Mouse (Mus musculus) CD8-positive naive resting alpha-beta T cell, adult 2 months (primary cell): ENCODE results near the gene Zdhhc7.

ENCODE experiments used
- DNase-seq, 2 experiments: peaks; one replicate each; pipeline ENCODE4 v3.0.0; 2022; ENCODE audit warnings: low read depth in 2 of 2, low spot score in 2 of 2

Zdhhc7 gene

DNA sequence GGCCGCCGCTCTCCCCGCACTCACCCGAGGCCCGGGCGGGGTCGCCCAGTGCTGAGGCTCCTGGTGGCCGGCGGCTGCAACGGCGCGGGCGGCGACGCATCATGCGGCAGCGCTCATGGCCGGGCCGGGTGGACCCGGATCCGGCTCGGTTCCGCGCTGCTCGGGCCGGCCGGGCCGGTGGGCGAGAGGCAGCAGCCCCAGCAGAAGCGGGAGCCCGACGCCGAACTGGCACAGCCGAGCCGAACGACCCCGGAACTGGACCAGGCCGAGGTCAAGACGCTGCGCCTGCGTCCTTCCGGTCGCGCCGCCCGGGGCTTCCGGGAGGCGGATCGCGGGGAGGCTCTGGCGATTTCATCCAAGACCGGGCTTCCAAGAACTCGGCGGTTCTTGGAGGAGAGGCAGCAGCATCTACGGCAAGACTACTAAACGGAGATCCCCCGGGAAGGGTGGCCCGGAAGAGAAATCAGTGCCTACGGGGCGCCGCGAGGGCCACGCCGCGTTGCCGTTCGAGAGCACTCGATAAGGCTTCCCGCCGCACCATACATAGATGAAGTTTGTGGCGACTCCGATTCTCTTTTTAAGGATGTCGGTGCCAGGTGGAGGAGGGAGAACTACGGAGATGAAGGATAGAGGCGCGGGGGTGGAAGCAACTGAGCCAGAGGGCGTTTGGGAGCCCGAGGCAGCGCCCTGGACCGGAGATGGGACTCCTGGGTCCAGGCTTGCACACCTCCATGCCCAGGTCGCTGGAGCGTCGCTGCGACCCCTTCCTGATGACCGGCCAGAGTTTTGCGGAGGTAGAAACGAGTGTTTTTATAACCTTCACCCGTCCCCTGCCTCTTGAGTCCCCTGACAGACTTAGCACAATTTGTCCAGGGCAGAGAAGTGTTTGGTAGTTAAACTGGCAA, at the start of gene Zdhhc7:
Gene Zdhhc7 (minus strand): TSS at position 415 of the 905 bp plus-strand sequence.
- peak; percentile 60 to 66 for DNase-seq

DNA sequence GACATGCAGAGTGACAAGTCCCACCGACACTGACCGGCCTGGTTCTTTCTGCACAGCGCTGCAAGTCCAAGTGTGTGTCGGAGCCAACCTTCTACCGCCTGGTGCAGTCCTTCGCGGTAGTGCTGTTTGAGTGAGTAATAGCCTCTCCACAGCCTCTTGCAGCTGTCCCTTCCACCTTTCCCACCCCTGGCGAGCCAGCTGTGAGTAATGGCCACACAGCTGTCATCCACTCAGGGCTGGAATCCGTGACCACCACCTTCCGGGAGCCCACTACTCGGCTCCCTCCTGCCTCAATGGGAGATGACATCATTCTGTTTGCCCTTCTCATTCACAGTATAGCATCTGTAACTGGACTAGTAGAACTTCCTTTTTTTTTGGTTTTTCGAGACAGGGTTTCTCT, 48.7 kb upstream of the Zdhhc7 start:
- DNase-seq = no peak

DNA sequence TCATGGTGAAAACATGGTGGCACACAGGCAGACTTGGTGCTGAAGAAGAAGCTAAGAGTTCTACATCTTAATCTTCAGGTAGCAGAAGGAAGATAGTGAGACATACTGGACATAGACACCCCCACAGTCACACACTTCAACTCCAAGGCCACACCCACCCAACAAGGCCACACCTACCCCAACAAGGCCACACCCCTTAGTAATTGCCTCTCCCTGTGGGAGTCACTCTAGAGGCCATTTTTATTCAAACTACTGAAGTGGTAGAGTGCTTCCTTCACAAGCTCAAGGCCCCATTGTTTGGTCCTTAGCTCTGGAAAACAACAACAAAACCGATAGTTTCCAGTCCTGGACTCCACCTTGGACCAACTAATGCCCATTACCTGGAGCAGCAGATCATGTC, 44.8 kb upstream of the Zdhhc7 start:
- no peak for DNase-seq

DNA sequence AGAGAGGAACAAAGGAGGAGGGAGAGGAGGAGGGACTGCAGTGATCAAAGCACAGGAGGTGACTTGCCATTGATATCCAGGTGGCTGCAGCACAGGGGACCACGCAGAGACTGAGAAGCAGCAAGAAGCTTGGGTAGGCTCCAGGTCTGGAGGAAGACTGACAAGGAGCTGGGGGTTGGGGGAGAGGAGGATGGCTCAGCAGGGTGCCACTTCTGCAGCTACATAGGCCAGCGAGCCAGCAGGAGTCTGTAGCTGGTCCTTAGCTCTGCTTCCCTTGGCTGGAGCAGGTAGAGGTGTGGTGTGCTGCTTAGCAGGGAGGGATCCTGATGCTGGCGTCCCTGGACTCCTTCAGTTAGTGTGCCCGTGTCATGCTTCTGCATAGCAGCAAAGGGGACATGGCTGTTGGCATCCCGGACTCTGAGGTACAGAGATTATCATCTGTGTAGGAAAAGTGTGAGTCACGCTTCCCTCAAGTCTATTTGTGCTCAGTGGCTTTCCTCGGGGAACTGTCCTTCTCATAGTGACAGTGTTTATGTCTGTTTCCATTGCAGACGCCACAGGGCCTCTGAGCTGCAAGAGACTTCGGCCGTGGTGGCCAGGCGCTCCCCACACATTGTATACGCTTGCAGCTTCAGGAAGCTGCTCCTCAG, 43.5 kb upstream of the Zdhhc7 start:
- no peak for DNase-seq

DNA sequence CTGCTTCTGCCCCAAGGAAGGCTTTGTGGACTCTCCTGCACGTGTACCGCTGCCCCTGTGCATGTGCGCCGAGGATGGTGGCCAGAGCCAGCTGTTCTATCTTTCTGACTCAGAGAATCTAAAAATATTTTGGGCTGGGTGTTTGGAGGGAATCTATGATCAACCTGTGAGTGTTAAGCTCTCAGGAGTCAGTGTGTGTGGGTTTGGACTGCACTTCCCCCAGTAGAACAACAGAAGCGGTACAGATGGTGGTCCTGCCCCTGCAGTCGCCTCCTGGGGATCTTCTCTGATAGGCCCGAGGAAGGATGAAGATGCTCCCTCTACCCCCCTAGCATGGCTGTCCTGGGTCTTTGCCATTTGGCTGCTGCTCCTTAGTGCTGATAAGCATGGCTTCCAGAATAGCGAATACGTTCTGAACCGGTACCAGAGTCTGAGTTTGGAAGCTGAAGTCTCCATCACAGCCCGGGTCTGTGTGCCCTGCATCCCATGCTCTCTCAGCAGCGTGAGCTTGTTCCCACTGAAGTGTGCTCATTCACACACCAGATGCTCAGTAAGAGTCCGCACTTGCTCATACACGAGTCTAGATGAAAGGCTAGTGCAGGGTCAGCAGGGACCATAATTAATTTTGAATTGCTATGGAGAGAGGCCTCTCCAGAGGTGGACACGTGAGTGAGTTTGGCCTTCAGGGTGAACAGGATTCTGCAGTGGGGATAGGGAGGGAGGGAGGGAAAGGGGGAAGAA, 42.8 kb upstream of the Zdhhc7 start:
- no peak for DNase-seq

DNA sequence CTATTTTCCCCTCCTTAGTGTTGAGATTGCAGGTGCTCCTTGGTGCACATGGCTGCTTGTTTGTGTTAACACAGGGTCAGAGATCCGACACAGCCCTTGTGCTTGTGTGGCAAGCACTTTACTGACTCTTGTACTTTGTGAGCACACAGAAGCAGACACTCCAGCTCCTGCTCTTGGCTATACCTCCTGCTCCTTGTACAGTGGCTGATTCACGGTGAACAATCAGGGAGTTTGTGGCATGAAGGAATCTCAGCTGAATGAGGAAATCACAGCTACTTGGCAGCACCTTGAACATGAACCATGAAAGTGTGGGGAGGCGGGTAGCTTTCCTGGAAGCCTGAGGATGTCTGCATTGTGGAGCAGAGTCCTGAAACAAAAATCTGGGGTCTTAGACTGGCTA, 39.5 kb upstream of the Zdhhc7 start:
- no peak for DNase-seq

DNA sequence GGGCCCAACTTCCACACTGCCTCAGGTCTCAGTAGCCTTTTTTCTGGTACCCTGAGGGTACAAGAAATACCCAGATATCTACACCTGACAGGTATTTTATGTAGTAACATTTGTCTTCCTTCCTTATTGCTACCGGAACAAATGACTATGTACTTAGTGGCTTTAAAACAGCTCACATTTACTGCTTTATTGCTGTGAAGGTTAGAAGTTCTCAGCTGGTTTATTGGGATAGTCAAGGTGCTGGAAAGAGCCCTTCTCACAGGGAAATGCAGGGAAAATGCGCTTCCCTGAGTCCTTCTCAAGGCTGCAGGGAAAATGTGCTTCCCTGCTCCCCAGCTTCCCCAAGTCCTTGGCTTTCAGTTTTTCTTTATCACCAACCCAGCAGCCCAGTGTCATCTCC, 37.7 kb upstream of the Zdhhc7 start:
- DNase-seq = no peak

DNA sequence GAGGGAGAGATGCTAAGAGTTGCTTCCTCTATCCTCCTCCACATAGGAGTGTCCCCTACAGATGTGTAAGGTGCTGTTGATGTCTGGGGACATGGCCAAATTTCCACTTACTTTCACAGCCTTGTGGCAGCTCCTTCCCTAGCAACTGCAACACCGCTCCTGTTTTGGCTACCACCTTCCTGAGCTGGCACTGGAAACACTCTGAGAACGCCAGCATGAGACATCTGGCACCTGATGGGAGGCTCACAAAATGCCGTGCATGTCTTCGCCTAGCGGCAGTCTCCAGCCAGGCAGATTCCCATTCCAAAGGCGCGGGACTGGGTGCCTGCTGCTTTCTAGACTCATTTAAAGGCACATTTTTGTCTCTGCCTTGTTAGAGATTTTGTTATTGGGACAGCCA, 35.3 kb upstream of the Zdhhc7 start:
- DNase-seq = no peak

DNA sequence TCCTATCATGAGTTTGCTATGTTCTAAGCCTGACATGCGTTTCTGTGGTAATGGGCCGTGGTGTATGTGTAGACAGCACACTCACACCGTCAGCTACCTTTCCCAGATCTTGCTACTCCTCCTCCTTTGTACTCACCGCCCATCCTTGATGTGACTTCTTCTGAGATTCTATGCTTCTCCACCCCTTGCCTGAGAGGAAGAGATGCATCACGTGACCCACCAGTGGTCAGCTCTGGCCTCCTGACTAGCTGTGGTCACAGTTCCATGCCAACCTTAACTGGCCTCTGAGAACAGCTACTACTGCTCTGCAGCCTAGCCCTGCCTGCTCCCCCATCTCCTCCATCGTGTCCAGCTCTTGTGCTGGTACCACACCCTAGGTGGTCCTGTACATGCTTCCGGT, 34.4 kb upstream of the Zdhhc7 start:
- DNase-seq = no peak

DNA sequence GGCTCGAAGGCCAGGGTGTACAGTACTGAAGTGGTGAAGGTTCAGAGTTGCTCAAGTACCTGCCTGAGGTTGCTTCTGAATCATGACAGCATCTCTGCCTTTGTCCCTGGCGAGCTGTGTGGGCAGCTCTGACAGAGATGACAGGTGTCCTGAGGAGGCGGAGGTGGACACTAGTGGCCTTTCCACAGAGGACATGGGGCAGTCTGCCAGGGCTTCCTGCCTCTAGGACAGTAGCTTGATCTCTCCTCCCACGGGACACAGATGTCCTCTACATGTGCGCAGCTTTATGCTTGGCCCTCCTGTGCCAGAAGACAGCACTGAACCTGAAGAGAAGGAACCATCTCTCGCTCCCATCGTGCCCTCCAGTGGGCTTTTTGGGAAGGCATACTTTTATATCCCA, 31.9 kb upstream of the Zdhhc7 start:
- DNase-seq = no peak

DNA sequence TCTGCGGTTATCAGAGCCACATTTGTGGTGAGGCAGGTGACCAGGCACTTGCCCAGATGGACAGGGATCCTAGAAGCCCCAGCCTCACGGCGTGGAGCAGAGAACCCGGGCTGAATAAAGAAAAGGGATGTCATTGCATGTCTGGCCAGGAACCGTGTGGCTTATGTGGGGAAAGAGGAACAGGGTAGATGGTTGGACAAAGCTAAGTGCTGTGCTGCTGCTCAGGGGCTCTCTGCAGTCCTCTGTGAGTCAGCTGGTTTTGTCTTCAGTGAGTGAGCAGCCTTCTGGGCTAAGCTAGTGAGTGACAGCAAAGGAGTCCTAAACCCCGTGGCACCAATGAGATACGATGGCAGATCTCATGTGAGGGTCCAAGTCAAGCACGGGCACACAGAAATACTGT, 29.9 kb upstream of the Zdhhc7 start:
- DNase-seq = no peak

DNA sequence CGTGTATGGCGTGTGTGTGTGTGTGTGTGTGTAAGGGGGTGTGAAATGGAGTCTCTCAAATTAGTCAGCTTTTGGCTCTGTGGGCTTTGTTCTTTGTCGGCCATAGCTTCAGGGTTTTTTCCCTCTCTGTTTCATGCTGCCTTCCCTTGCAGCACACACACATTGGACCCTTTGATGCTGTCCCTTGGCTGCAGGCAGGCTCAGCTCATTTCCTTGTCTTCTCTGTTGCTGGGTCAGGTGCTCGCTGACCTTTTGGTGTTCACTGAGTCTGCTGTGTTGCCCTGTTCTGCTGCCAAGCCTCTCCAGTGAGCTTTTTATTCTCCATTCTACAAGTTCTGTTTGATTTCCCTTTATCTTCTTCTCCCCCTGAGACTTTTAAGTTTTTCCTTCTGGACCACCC, 28.3 kb upstream of the Zdhhc7 start:
- DNase-seq = no peak

DNA sequence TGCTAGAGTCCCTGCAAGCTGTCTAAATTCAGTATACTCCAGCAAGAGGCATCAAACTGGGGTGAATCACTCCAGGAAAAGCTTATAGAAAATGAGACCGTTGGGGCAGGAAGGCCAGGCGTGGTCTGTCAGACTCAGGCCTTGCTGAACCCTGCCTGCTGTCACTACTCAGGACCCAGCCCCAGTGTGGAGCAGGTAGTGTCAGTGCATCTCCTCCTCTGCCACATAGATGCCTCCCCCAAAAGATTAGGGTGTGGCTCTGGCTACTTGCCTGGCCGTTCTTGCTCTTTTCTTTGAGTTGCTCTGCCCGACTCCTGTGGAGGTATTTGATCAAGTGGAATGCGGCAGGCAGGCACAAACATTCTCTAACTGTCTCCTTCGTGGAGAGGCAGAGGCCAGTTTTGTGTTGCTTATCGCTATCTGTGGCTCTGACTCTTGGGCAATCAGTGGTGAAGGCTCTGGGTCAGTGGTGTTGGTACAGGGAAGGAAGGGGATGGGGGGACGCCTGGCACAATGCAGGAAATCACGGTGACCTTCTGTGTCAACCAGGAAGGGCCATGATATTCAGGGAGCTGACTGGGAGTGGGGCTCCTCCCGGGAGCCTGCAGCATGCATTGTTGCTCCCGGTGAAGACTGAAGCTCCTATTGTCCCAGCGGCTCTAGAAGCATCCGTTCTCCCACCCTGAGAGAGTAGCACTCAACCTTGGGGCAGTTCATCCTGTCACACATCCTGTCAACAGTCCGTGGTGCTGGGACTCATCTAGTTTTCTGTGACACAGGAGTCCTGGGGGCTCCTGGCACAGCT, 25.3 kb upstream of the Zdhhc7 start:
- DNase-seq = no peak

DNA sequence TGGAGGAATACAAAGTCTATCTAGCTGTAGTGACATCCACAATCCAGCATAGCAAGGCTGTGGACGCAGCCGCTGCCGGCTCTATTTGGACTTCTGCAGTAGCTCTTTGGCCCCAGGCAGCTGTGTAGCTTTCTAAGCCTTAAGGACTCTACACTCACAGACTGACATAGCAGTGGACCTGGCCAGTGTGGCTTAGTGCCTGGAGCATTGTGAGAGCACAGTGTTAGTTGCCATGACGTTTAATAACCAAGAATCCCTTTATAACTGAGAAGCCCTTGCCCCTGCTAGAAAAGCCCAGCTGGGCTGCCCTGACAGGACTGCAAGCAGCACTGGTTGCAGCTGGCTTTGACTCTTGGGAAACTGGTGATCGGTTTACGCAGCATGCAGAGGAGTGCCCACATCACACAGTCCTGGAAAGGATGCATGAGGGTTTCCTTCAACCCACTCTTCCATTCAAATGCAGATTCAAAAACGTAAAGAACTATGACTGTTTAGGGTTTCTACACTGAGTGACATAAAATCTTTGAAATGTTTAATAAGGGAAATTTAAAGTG, 23.6 kb upstream of the Zdhhc7 start:
- DNase-seq = no peak

DNA sequence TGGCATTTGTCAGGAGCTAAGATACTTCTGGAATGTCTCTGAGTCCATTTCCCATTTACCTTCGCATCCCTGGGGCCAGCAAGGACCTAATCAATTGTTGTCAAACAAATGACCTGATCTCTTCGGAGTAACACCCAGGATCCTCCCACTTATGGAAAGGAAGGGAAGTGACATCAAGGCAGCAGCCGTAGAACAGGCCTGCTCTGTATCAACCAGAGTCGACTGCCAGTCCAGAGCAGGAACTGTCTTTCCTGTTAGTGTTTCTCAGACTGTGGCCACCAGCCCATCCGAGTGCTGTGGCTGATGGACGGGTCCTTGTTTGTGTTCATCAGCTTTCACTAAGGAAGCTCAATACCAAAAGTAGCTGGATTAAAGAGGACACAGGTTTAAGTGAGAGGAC, 23.0 kb upstream of the Zdhhc7 start:
- DNase-seq = no peak

DNA sequence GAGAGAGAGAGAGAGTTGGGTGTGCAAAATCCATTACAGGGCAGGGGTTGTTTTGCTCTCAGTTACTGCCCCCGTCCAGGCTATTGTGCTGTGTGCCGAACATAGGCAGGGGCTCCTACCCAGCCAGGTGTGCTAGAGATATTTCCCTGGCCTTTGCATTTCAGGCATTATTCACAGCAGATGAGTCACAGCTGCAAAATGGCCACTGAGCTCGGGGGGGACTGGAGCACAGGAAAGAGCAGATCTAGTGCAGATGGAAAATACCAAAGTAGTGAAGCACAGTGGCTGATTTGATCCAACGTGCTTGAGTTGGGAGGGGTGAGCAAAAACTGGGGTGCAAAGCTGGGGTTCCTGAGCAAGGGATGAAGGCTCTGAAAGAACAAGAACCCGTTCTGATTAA, 19.7 kb upstream of the Zdhhc7 start:
- DNase-seq = no peak

DNA sequence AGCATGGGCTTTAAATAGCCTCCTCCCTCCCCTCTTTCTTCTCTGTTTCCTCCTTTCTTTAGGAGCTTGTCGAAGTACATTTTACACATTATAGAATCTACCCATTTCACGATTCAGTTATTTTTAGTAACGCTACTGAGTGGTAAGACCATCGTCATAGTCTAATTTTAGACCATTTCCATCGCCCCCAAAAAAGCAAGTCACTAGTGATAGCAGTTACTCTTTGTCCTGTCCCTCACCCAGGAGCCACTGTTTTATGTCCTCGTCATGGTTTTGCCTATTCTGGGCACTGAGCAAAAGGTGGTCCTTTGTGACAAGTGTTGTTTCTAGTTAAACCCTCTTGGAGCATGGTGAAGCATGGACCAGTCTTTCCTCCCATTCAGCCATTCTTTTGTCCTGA, 18.6 kb upstream of the Zdhhc7 start:
- DNase-seq = no peak

DNA sequence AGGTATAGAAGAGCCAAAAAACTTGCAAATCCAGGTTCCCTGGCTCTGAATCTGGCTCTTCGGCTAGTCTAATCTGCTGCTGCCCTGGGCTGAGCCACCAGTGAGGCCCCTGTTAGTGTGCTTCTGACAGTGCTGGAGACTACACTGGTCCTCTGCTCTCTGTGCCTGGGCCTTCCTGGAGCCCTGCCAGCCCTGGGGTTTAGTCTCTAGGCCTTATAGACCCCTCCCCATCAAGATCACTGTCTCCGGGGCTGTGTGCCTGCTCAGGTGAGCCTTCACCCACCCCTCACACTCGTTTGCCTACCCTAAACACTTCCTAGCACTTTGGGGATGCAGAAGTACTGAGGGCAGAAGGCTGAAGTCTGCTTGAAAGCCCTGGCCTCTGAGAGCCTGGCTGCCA, 18.1 kb upstream of the Zdhhc7 start:
- DNase-seq = no peak

DNA sequence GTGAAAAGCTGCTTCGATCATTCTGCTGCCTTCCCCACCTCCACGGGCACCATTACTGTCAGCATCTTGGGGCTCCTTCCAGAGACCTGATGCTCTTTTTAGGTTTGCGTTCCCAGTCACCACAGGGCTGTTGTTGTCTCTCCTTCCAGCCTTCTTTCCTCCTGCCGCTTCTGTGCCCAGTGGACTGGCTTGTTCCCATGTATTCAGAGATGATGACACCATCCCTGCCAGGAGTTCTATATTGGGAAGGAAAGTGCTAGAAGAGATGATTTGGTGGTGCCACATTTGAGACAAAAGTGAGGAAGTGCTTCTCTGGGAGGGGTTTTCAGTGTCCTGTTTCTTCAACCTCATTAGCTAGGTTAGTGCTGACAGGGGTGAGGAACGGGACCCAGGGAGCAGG, 17.6 kb upstream of the Zdhhc7 start:
- DNase-seq = no peak

DNA sequence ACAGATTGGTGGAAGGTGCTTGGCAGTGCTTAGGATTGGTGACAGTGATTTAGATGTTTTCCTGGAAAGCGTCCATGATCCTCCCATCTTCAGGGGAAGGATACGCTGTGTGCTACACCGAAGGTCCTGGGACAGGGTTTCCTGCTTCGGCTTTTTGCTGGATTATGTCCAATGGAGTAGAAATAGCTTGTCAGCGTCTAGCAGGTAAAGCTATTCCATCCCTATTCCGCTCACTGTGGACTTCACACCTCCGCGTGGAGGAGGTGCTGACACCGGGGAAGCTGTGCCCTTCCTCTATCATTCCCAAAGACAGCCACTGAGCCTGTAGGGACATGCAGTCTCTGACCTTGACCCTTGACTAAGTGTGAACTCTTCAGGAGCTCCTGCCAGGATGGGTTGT, 16.9 kb upstream of the Zdhhc7 start:
- no peak for DNase-seq

DNA sequence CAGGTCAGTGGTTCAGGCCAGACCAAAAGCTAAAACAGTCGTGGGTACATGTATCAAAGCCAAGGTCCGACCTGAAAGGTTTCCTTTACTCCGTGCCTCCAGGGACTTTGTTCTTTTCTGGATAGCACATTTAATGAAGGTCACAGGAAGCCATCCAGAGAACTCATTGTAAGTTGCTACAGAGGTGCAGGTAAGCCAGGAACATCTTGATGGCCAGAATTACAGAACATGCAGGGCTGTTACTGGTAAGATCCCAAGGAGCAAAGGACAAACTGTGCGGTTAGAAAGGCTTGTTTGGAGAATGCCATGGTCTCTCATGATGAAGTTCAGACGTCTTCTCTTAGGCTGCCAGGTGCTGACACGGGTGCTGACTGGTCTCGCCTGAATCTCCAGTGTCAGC, 15.3 kb upstream of the Zdhhc7 start:
- no peak for DNase-seq
